Mouse (Mus musculus): Measurements from ENCODE around the gene March2. TPM values are rescaled to one million over a fixed set of nuclear protein-coding genes. Genes with fewer than 3 reads are reported as not detected.

The March2 gene
- polyA plus RNA-seq, 1 experiment from 2014 or later = 40.1 TPM

- DNase-seq (ENCODE audit: low spot score) = no peak
- H3K36me3 ChIP-seq (ENCODE audit: control insufficient read depth, insufficient read depth, low read length) = peaks cover 3% of the 10 kb centered on the region; the same call in 1 of the 2 replicates
- H3K4me1 ChIP-seq (replicated peaks; ENCODE audit: control insufficient read depth, insufficient read depth, low read length) = no peaks in the 10 kb centered on the region
- H3K4me2 ChIP-seq (ENCODE audit: low read depth, low read length, severe bottlenecking) = no peak overlapping the region
- no peak overlapping the region for H3K9ac ChIP-seq (ENCODE audit: low read length)
- H3K27ac ChIP-seq (ENCODE audit: low read depth, low read length) = no peak overlapping the region
- no peak overlapping the region for H3K4me3 ChIP-seq (ENCODE audit: low read depth, low read length)
- no peak for ATAC-seq (replicated peaks; ENCODE audit: low FRiP score)
- no peaks in the 10 kb centered on the region for H3K9me3 ChIP-seq (ENCODE audit: control insufficient read depth, low read length)
- no peaks in the 10 kb centered on the region for H3K27me3 ChIP-seq (ENCODE audit: control insufficient read depth, insufficient read depth, low read length)
These were observed 43.0 kb downstream of the March2 start for GRCm38 (mm10) chr17:33675452-33675851.

- no peaks in the 10 kb centered on the region for H3K4me1 ChIP-seq (replicated peaks; ENCODE audit: control insufficient read depth, insufficient read depth, low read length)
- 86% methylated on average over 1 of the region's 1 CpGs for WGBS
- no peaks in the 10 kb centered on the region for H3K9me3 ChIP-seq (ENCODE audit: control insufficient read depth, low read length)
- no peak overlapping the region for H3K4me2 ChIP-seq (ENCODE audit: low read depth, low read length, severe bottlenecking)
- H3K4me3 ChIP-seq (ENCODE audit: low read depth, low read length) = no peak overlapping the region
- peaks cover 3% of the 10 kb centered on the region; the same call in 1 of the 2 replicates for H3K36me3 ChIP-seq (ENCODE audit: control insufficient read depth, insufficient read depth, low read length)
- H3K27ac ChIP-seq (ENCODE audit: low read depth, low read length) = no peak overlapping the region
- no peaks in the 10 kb centered on the region for H3K27me3 ChIP-seq (ENCODE audit: control insufficient read depth, insufficient read depth, low read length)
- ATAC-seq (replicated peaks; ENCODE audit: low FRiP score) = no peak
- H3K9ac ChIP-seq (ENCODE audit: low read length) = no peak overlapping the region
- no peak for DNase-seq (ENCODE audit: low spot score)
These were observed 44.6 kb downstream of the March2 start for GRCm38 (mm10) chr17:33673837-33674236.

GRCm38 (mm10) chr17:33669681-33670080 lies 48.8 kb downstream of the March2 start:
- H3K9ac ChIP-seq (ENCODE audit: low read length) = no peak overlapping the region
- 91% methylated on average over 3 of the region's 3 CpGs for WGBS
- ATAC-seq (replicated peaks; ENCODE audit: low FRiP score) = no peak
- H3K27me3 ChIP-seq (ENCODE audit: control insufficient read depth, insufficient read depth, low read length) = no peaks in the 10 kb centered on the region
- peaks cover 4% of the 10 kb centered on the region for H3K36me3 ChIP-seq (ENCODE audit: control insufficient read depth, insufficient read depth, low read length)
- H3K4me2 ChIP-seq (ENCODE audit: low read depth, low read length, severe bottlenecking) = no peak overlapping the region
- no peak for DNase-seq (ENCODE audit: low spot score)
- no peaks in the 10 kb centered on the region for H3K9me3 ChIP-seq (ENCODE audit: control insufficient read depth, low read length)
- no peak overlapping the region for H3K27ac ChIP-seq (ENCODE audit: low read depth, low read length)
- H3K4me3 ChIP-seq (ENCODE audit: low read depth, low read length) = no peak overlapping the region
- no peaks in the 10 kb centered on the region for H3K4me1 ChIP-seq (replicated peaks; ENCODE audit: control insufficient read depth, insufficient read depth, low read length)

- no peaks in the 10 kb centered on the region for H3K9me3 ChIP-seq (ENCODE audit: control insufficient read depth, low read length)
- H3K27ac ChIP-seq (ENCODE audit: low read depth, low read length) = no peak overlapping the region
- DNase-seq (ENCODE audit: low spot score) (no peak), ATAC-seq (replicated peaks; ENCODE audit: low FRiP score) (no peak)
- no peak overlapping the region for H3K9ac ChIP-seq (ENCODE audit: low read length)
- no peak overlapping the region for H3K4me3 ChIP-seq (ENCODE audit: low read depth, low read length)
- H3K4me1 ChIP-seq (replicated peaks; ENCODE audit: control insufficient read depth, insufficient read depth, low read length) = no peaks in the 10 kb centered on the region
- no peak overlapping the region for H3K4me2 ChIP-seq (ENCODE audit: low read depth, low read length, severe bottlenecking)
- peaks cover 13% of the 10 kb centered on the region for H3K36me3 ChIP-seq (ENCODE audit: control insufficient read depth, insufficient read depth, low read length)
- 85% methylated on average over 3 of the region's 3 CpGs for WGBS
- no peaks in the 10 kb centered on the region for H3K27me3 ChIP-seq (ENCODE audit: control insufficient read depth, insufficient read depth, low read length)
These were observed 51.7 kb downstream of the March2 start for GRCm38 (mm10) chr17:33666813-33667212.

GRCm38 (mm10) chr17:33649781-33650475 lies 68.5 kb downstream of the March2 start:
- H3K36me3 ChIP-seq (ENCODE audit: control insufficient read depth, insufficient read depth, low read length) = peaks cover 25% of the 10 kb centered on the region; the same call in 1 of the 2 replicates
- H3K27ac ChIP-seq (ENCODE audit: low read depth, low read length) = no peak overlapping the region
- DNase-seq (ENCODE audit: low spot score) (peak; percentile 51), ATAC-seq (replicated peaks; ENCODE audit: low FRiP score) (no peak; the same call in 1 of the 2 replicates)
- no peak overlapping the region for H3K9ac ChIP-seq (ENCODE audit: low read length)
- no peak overlapping the region for H3K4me2 ChIP-seq (ENCODE audit: low read depth, low read length, severe bottlenecking)
- H3K4me3 ChIP-seq (ENCODE audit: low read depth, low read length) = no peak overlapping the region
- WGBS = 98% methylated on average over 34 of the region's 34 CpGs
- no peaks in the 10 kb centered on the region for H3K27me3 ChIP-seq (ENCODE audit: control insufficient read depth, insufficient read depth, low read length)
- no peaks in the 10 kb centered on the region for H3K4me1 ChIP-seq (replicated peaks; ENCODE audit: control insufficient read depth, insufficient read depth, low read length)
- H3K9me3 ChIP-seq (ENCODE audit: control insufficient read depth, low read length) = no peaks in the 10 kb centered on the region

- H3K9ac ChIP-seq (ENCODE audit: low read length) = no peak overlapping the region
- H3K36me3 ChIP-seq (ENCODE audit: control insufficient read depth, insufficient read depth, low read length) = peaks cover 28% of the 10 kb centered on the region; the same call in 1 of the 2 replicates
- no peak overlapping the region for H3K4me2 ChIP-seq (ENCODE audit: low read depth, low read length, severe bottlenecking)
- H3K27ac ChIP-seq (ENCODE audit: low read depth, low read length) = no peak overlapping the region
- H3K27me3 ChIP-seq (ENCODE audit: control insufficient read depth, insufficient read depth, low read length) = no peaks in the 10 kb centered on the region
- no peak for DNase-seq (ENCODE audit: low spot score)
- H3K9me3 ChIP-seq (ENCODE audit: control insufficient read depth, low read length) = no peaks in the 10 kb centered on the region
- no peaks in the 10 kb centered on the region for H3K4me1 ChIP-seq (replicated peaks; ENCODE audit: control insufficient read depth, insufficient read depth, low read length)
- H3K4me3 ChIP-seq (ENCODE audit: low read depth, low read length) = no peak overlapping the region
- WGBS = 95% methylated on average over 8 of the region's 8 CpGs
- ATAC-seq (replicated peaks; ENCODE audit: low FRiP score) = no peak
These were observed 73.4 kb downstream of the March2 start for GRCm38 (mm10) chr17:33645073-33645472.

GRCm38 (mm10) chr17:33644068-33644467 lies 74.4 kb downstream of the March2 start:
- H3K9ac ChIP-seq (ENCODE audit: low read length) = no peak overlapping the region
- WGBS = 95% methylated on average over 4 of the region's 4 CpGs
- DNase-seq (ENCODE audit: low spot score) = peak; percentile 51
- no peak overlapping the region for H3K27ac ChIP-seq (ENCODE audit: low read depth, low read length)
- peaks cover 20% of the 10 kb centered on the region; the same call in 1 of the 2 replicates for H3K36me3 ChIP-seq (ENCODE audit: control insufficient read depth, insufficient read depth, low read length)
- no peak overlapping the region for H3K4me2 ChIP-seq (ENCODE audit: low read depth, low read length, severe bottlenecking)
- no peaks in the 10 kb centered on the region for H3K27me3 ChIP-seq (ENCODE audit: control insufficient read depth, insufficient read depth, low read length)
- no peak for ATAC-seq (replicated peaks; ENCODE audit: low FRiP score)
- H3K4me1 ChIP-seq (replicated peaks; ENCODE audit: control insufficient read depth, insufficient read depth, low read length) = no peaks in the 10 kb centered on the region
- no peaks in the 10 kb centered on the region for H3K9me3 ChIP-seq (ENCODE audit: control insufficient read depth, low read length)
- no peak overlapping the region for H3K4me3 ChIP-seq (ENCODE audit: low read depth, low read length)

- no peaks in the 10 kb centered on the region for H3K27me3 ChIP-seq (ENCODE audit: control insufficient read depth, insufficient read depth, low read length)
- H3K9ac ChIP-seq (ENCODE audit: low read length) = no peak overlapping the region
- H3K36me3 ChIP-seq (ENCODE audit: control insufficient read depth, insufficient read depth, low read length) = peaks cover 5% of the 10 kb centered on the region; the same call in 1 of the 2 replicates
- no peak overlapping the region for H3K4me2 ChIP-seq (ENCODE audit: low read depth, low read length, severe bottlenecking)
- no peak for DNase-seq (ENCODE audit: low spot score)
- H3K9me3 ChIP-seq (ENCODE audit: control insufficient read depth, low read length) = no peaks in the 10 kb centered on the region
- H3K27ac ChIP-seq (ENCODE audit: low read depth, low read length) = no peak overlapping the region
- WGBS = 73% methylated on average over 6 of the region's 6 CpGs
- no peak for ATAC-seq (replicated peaks; ENCODE audit: low FRiP score)
- H3K4me3 ChIP-seq (ENCODE audit: low read depth, low read length) = no peak overlapping the region
- no peaks in the 10 kb centered on the region for H3K4me1 ChIP-seq (replicated peaks; ENCODE audit: control insufficient read depth, insufficient read depth, low read length)
These were observed 78.7 kb downstream of the March2 start for GRCm38 (mm10) chr17:33639743-33640142.
